Mouse (Mus musculus) MEL (cell line): ENCODE measurements around the gene Rhox4g. TPM values are rescaled to one million over a fixed set of nuclear protein-coding genes. Genes with fewer than 3 reads are reported as not detected.

Experiments
- polyA plus RNA-seq, 2 experiments: library from polyadenylated mRNA; stranded (reverse) in 1 of 2; unstranded in 1 of 2; fragments of >175 nt in 1 of 2; fragments of >200 nt in 1 of 2; gene quantifications; 2 replicates each; pipeline versions ENCODE4 v1.2.1 to v1.2.4; 2012; ENCODE audit warnings: low replicate concordance in 2 of 2, low read depth in 1 of 2; ENCODE audit not compliant: insufficient read length in 2 of 2, insufficient read depth in 1 of 2, missing spikeins in 1 of 2
- total RNA-seq: library from RNA; depleted of rRNA; stranded (reverse); fragments of 300-350 nt; gene quantifications from 2 replicates; pipeline ENCODE4 v1.2.3, GENCODE M21; 2012; rRNA removed

Gene Rhox4g
- total and polyA plus RNA-seq, 3 experiments: not detected

Other genes starting within 250 kb of the Rhox4g start
- gene Rhox2b, start 239.3 kb downstream of the Rhox4g start, total RNA-seq: not detected in 2 replicates
- not detected for gene Rhox2b, start 239.3 kb downstream of the Rhox4g start, polyA plus RNA-seq
- not detected in 2 replicates for gene Rhox4b, start 218.8 kb downstream of the Rhox4g start, total RNA-seq
- gene Rhox4b, start 218.8 kb downstream of the Rhox4g start, polyA plus RNA-seq: not detected
- gene Rhox2c, start 197.6 kb downstream of the Rhox4g start, total RNA-seq: not detected in 2 replicates
- not detected for gene Rhox2c, start 197.6 kb downstream of the Rhox4g start, polyA plus RNA-seq
- not detected in 2 replicates for gene Rhox3c, start 192.7 kb downstream of the Rhox4g start, total RNA-seq
- not detected for gene Rhox3c, start 192.7 kb downstream of the Rhox4g start, polyA plus RNA-seq
- gene Rhox4c, start 171.0 kb downstream of the Rhox4g start, total RNA-seq: not detected in 2 replicates
- gene Rhox4c, start 171.0 kb downstream of the Rhox4g start, polyA plus RNA-seq: not detected
- not detected in 2 replicates for gene Rhox2d, start 157.9 kb downstream of the Rhox4g start, total RNA-seq
- gene Rhox2d, start 157.9 kb downstream of the Rhox4g start, polyA plus RNA-seq: not detected
- not detected in 2 replicates for gene Rhox4d, start 137.0 kb downstream of the Rhox4g start, total RNA-seq
- not detected for gene Rhox4d, start 137.0 kb downstream of the Rhox4g start, polyA plus RNA-seq
- gene Rhox2e, start 120.9 kb downstream of the Rhox4g start, total RNA-seq: not detected in 2 replicates
- not detected for gene Rhox2e, start 120.9 kb downstream of the Rhox4g start, polyA plus RNA-seq
- gene Rhox3e, start 109.3 kb downstream of the Rhox4g start, total RNA-seq: not detected in 2 replicates
- gene Rhox3e, start 109.3 kb downstream of the Rhox4g start, polyA plus RNA-seq: not detected
- not detected in 2 replicates for gene Rhox4e, start 93.9 kb downstream of the Rhox4g start, total RNA-seq
- gene Rhox4e, start 93.9 kb downstream of the Rhox4g start, polyA plus RNA-seq: not detected
- gene Rhox2f, start 79.9 kb downstream of the Rhox4g start, total RNA-seq: not detected in 2 replicates
- not detected for gene Rhox2f, start 79.9 kb downstream of the Rhox4g start, polyA plus RNA-seq
- not detected in 2 replicates for gene Rhox3f, start 70.3 kb downstream of the Rhox4g start, total RNA-seq
- not detected for gene Rhox3f, start 70.3 kb downstream of the Rhox4g start, polyA plus RNA-seq
- not detected in 2 replicates for gene Rhox4f, start 43.6 kb downstream of the Rhox4g start, total RNA-seq
- gene Rhox4f, start 43.6 kb downstream of the Rhox4g start, polyA plus RNA-seq: not detected
- gene Rhox3g, start 22.7 kb downstream of the Rhox4g start, total RNA-seq: not detected in 2 replicates
- gene Rhox3g, start 22.7 kb downstream of the Rhox4g start, polyA plus RNA-seq: not detected
- not detected in 2 replicates for gene Rhox2g, start 7.9 kb downstream of the Rhox4g start, total RNA-seq
- not detected for gene Rhox2g, start 7.9 kb downstream of the Rhox4g start, polyA plus RNA-seq
- gene Rhox3h, start 17.4 kb upstream of the Rhox4g start, total RNA-seq: not detected in 2 replicates
- gene Rhox3h, start 17.4 kb upstream of the Rhox4g start, polyA plus RNA-seq: not detected
- gene Rhox2h, start 21.9 kb upstream of the Rhox4g start, total RNA-seq: not detected in 2 replicates
- gene Rhox2h, start 21.9 kb upstream of the Rhox4g start, polyA plus RNA-seq: not detected
- gene Rhox5, start 153.5 kb upstream of the Rhox4g start, total RNA-seq: 0.23 TPM in 1 of 2 replicates, not detected in the other
- not detected for gene Rhox5, start 153.5 kb upstream of the Rhox4g start, polyA plus RNA-seq
- not detected in 2 replicates for gene Rhox6, start 175.6 kb upstream of the Rhox4g start, total RNA-seq
- gene Rhox6, start 175.6 kb upstream of the Rhox4g start, polyA plus RNA-seq: not detected
- gene Rhox7a, start 180.4 kb upstream of the Rhox4g start, total RNA-seq: not detected in 2 replicates
- gene Rhox7a, start 180.4 kb upstream of the Rhox4g start, polyA plus RNA-seq: not detected
- gene Rhox8, start 227.6 kb upstream of the Rhox4g start, total RNA-seq: not detected in 2 replicates
- gene Rhox8, start 227.6 kb upstream of the Rhox4g start, polyA plus RNA-seq: not detected
- gene Rhox7b, start 245.9 kb upstream of the Rhox4g start, total RNA-seq: not detected in 2 replicates
- not detected for gene Rhox7b, start 245.9 kb upstream of the Rhox4g start, polyA plus RNA-seq